Mouse (Mus musculus) liver, adult 2 months (tissue): ENCODE data around the gene Nlgn2.

Experiments
- CTCF ChIP-seq: fragments of 200-500 bp; IDR thresholded peaks from 2 replicates; pipeline ENCODE4 v1.5.1; 2011; ENCODE audit warnings: low read depth, low read length, control low read depth
- POLR2A ChIP-seq: fragments of 200-500 bp; IDR thresholded peaks from 2 replicates; pipeline ENCODE4 v1.6.1; 2011; ENCODE audit warnings: low read length, control low read depth; ENCODE audit not compliant: insufficient read depth; ENCODE audit errors: extremely low read depth

GRCm38 (mm10) chr11:69789431-69789830, 48.2 kb downstream of the Nlgn2 start:
- TF ChIP-seq POLR2A (no peak), CTCF (no peak)
